Mouse (Mus musculus) liver, embryonic 11.5 days (tissue): ENCODE results near the gene Olfr1181. TPM values are rescaled to one million over a fixed set of nuclear protein-coding genes. Genes with fewer than 3 reads are reported as not detected.
"Not testable (repeated sequence)": the region's sequence is repeated elsewhere in the genome, so short reads cannot be mapped to it uniquely, and the experiment has no call there.

Source experiments
- ATAC-seq: fragments of 200-750 bp; cut with Nextera tagmentation; replicated peaks from 2 replicates; pipeline ENCODE4 v1.8.0; 2017; ENCODE audit warnings: moderate number of reproducible peaks, mild to moderate bottlenecking, moderate TSS enrichment, moderate library complexity; ENCODE audit not compliant: low FRiP score
- DNase-seq: peaks from one replicate; pipeline ENCODE4 v3.0.0-alpha.2; 2017; ENCODE audit warnings: low spot score
- H3K27ac ChIP-seq: fragments of 300-500 bp; sonication (generic); 2 replicates; pipeline ENCODE4 v1.5.1; 2014; ENCODE audit warnings: mild to moderate bottlenecking, low read depth, low read length, control low read depth
- H3K27me3 ChIP-seq: fragments of 300-500 bp; sonication (generic); replicated peaks from 2 replicates; pipeline ENCODE4 v1.6.1; 2014; ENCODE audit warnings: low read length, mixed read lengths; ENCODE audit not compliant: control insufficient read depth, insufficient read depth
- H3K36me3 ChIP-seq: fragments of 300-500 bp; sonication (generic); 2 replicates; pipeline ENCODE4 v1.6.1; 2014; ENCODE audit warnings: mild to moderate bottlenecking, low read length, moderate library complexity, mixed read lengths; ENCODE audit not compliant: control insufficient read depth, insufficient read depth
- H3K4me1 ChIP-seq: fragments of 300-500 bp; sonication (generic); replicated peaks from 2 replicates; pipeline ENCODE4 v1.6.1; 2014; ENCODE audit warnings: low read length, mixed read lengths; ENCODE audit not compliant: control insufficient read depth, insufficient read depth
- H3K4me2 ChIP-seq: fragments of 300-500 bp; sonication (generic); 2 replicates; pipeline ENCODE4 v1.6.1; 2014; ENCODE audit warnings: mild to moderate bottlenecking, control low read depth, moderate library complexity
- H3K4me3 ChIP-seq: fragments of 300-500 bp; sonication (generic); 2 replicates; pipeline ENCODE4 v1.5.1; 2014; ENCODE audit warnings: low read depth, low read length, control low read depth
- H3K9ac ChIP-seq: fragments of 300-500 bp; sonication (generic); 2 replicates; pipeline ENCODE4 v1.6.1; 2014; ENCODE audit warnings: low read depth, low read length, control low read depth
- H3K9me3 ChIP-seq: fragments of 300-500 bp; sonication (generic); 2 replicates; pipeline ENCODE4 v1.6.1; 2016; ENCODE audit warnings: low read length, inconsistent platforms, mixed read lengths; ENCODE audit not compliant: control insufficient read depth
- WGBS: fragments of 180-500 bp; shearing (Covaris S2); extraction: QIAGEN DNeasy Blood & Tissue Kit; methylation state at CpG from one replicate; pipeline ENCODE4 v1.1.7; 2014; 5-methylcytosine and 5-hydroxymethylcytosine counted together
- polyA plus RNA-seq: library from polyadenylated mRNA; unstranded; fragments of >200 nt; fragmentation: Nextera tagmentation; extraction: Ambion mirVana; gene quantifications from 2 replicates; pipeline ENCODE4 v1.2.1, GENCODE M21; 2014

The Olfr1181 gene
- polyA plus RNA-seq: not detected in 2 replicates

- ATAC-seq (no peak), DNase-seq (no peak)
- no peaks in the 10 kb centered on the region for H3K36me3 ChIP-seq
- H3K4me1 ChIP-seq: no peaks in the 10 kb centered on the region
- no peak within 1 kb of the TSS for H3K27ac ChIP-seq
- no peaks in the 10 kb centered on the region for H3K27me3 ChIP-seq
- H3K4me2 ChIP-seq: no peak within 1 kb of the TSS
- H3K9me3 ChIP-seq: no peaks in the 10 kb centered on the region
- WGBS: 76% methylated on average over 1 of the region's 1 CpGs
- H3K4me3 ChIP-seq: no peak within 1 kb of the TSS
- no peak within 1 kb of the TSS for H3K9ac ChIP-seq
Observed at GRCm38 (mm10) chr2:88426071-88426470, at the start of gene Olfr1181. Gene Olfr1181, minus strand, starts transcription at chr2:88426171.

- not testable (repeated sequence) for H3K4me3 ChIP-seq, H3K9ac ChIP-seq, DNase-seq, H3K9me3 ChIP-seq, H3K27me3 ChIP-seq, H3K27ac ChIP-seq, H3K36me3 ChIP-seq, ATAC-seq, H3K4me2 ChIP-seq, H3K4me1 ChIP-seq
- WGBS: 93% methylated on average over 1 of the region's 1 CpGs
Observed at GRCm38 (mm10) chr2:88454567-88454966, 28.6 kb upstream of the Olfr1181 start, which contains the start of gene Olfr1183. Gene Olfr1183, plus strand, starts transcription at chr2:88454867.

- 92% methylated on average over 1 of the region's 1 CpGs for WGBS
- Histone ChIP-seq H3K4me3 (no peak within 1 kb of the TSS), H3K4me2 (no peak within 1 kb of the TSS)
Observed at GRCm38 (mm10) chr2:88449031-88449430, 23.1 kb upstream of the Olfr1181 start, which contains the start of gene Gm13757. Gene Gm13757, minus strand, starts transcription at chr2:88449131.

GRCm38 (mm10) chr2:88419051-88419450, 6.9 kb downstream of the Olfr1181 start, which contains the start of gene Olfr1180:
Gene Olfr1180, minus strand, starts transcription at chr2:88419151.
- ATAC-seq: no peak
- no peaks in the 10 kb centered on the region for H3K4me1 ChIP-seq
- no peak for DNase-seq

More at GRCm38 (mm10) chr2:88449031-88449430, 23.1 kb upstream of the Olfr1181 start, which contains the start of gene Gm13757:
- Histone ChIP-seq H3K27me3 (no peaks in the 10 kb centered on the region), H3K27ac (no peak within 1 kb of the TSS), H3K4me1 (no peaks in the 10 kb centered on the region), H3K36me3 (no peaks in the 10 kb centered on the region), H3K9me3 (no peaks in the 10 kb centered on the region), H3K9ac (no peak within 1 kb of the TSS)
- ATAC-seq (no peak), DNase-seq (no peak)

DNA sequence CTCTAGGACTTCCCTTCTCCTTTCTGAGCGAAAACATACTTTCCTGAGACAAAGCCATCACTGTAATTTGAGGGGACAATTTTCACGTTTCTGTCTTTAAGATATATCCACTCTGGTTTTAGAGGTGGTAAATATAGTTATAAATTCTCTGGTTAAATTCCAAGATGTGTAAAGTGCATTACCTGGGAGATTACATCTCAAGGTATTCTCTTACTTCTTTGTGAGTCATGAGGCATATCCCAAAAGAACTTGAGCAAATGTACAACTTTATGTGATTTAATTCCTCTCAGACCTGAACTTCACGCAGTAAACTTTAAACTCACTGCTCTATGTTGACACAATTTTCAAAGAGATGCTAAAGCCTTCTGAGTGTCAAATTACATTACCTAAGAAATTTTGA, 19.6 kb downstream of the Olfr1181 start, which contains the start of gene Olfr1179:
Gene Olfr1179, minus strand, starts transcription at position 101 of the 400 bp plus-strand sequence.
- DNase-seq (no peak), ATAC-seq (no peak)
- 82% methylated on average over 3 of the region's 3 CpGs for WGBS
- Histone ChIP-seq H3K4me2 (no peak within 1 kb of the TSS), H3K4me3 (no peak within 1 kb of the TSS), H3K9me3 (no peaks in the 10 kb centered on the region), H3K4me1 (no peaks in the 10 kb centered on the region), H3K9ac (no peak within 1 kb of the TSS), H3K36me3 (no peaks in the 10 kb centered on the region), H3K27ac (no peak within 1 kb of the TSS), H3K27me3 (no peaks in the 10 kb centered on the region)

More at GRCm38 (mm10) chr2:88419051-88419450, 6.9 kb downstream of the Olfr1181 start, which contains the start of gene Olfr1180:
- Histone ChIP-seq H3K4me3 (no peak within 1 kb of the TSS), H3K36me3 (no peaks in the 10 kb centered on the region), H3K27me3 (no peaks in the 10 kb centered on the region), H3K9me3 (no peaks in the 10 kb centered on the region), H3K4me2 (no peak within 1 kb of the TSS), H3K9ac (no peak within 1 kb of the TSS), H3K27ac (no peak within 1 kb of the TSS)
- WGBS: 75% methylated on average over 2 of the region's 2 CpGs

GRCm38 (mm10) chr2:88386762-88387161, 39.2 kb downstream of the Olfr1181 start, which contains the start of gene Olfr1178:
Gene Olfr1178, plus strand, starts transcription at chr2:88387062.
- H3K9ac ChIP-seq: no peak within 1 kb of the TSS
- no peak within 1 kb of the TSS for H3K4me3 ChIP-seq
- DNase-seq (no peak), ATAC-seq (no peak)
- no peak within 1 kb of the TSS for H3K27ac ChIP-seq
- H3K4me2 ChIP-seq: no peak within 1 kb of the TSS
- WGBS: 80% methylated on average over 1 of the region's 1 CpGs
- H3K4me1 ChIP-seq: no peaks in the 10 kb centered on the region
- H3K27me3 ChIP-seq: no peaks in the 10 kb centered on the region
- no peaks in the 10 kb centered on the region for H3K9me3 ChIP-seq
- no peaks in the 10 kb centered on the region for H3K36me3 ChIP-seq

Other genes with a start within 250 kb of the Olfr1181 start
- gene Olfr1168, start 244.3 kb downstream of the Olfr1181 start, polyA plus RNA-seq: not detected in 2 replicates
- gene Olfr1170, start 197.8 kb downstream of the Olfr1181 start, polyA plus RNA-seq: not detected in 2 replicates
- not detected in 2 replicates for gene Olfr1173, start 146.3 kb downstream of the Olfr1181 start, polyA plus RNA-seq
- gene Olfr1174-ps, start 111.0 kb downstream of the Olfr1181 start, polyA plus RNA-seq: not detected in 2 replicates
- gene Olfr1175-ps, start 99.0 kb downstream of the Olfr1181 start, polyA plus RNA-seq: not detected in 2 replicates
- gene Olfr1176, start 89.5 kb downstream of the Olfr1181 start, polyA plus RNA-seq: not detected in 2 replicates
- not detected in 2 replicates for gene Olfr1177-ps, start 79.7 kb downstream of the Olfr1181 start, polyA plus RNA-seq
- gene Olfr1178, start 39.1 kb downstream of the Olfr1181 start, polyA plus RNA-seq: not detected in 2 replicates
- gene Olfr1179, start 19.7 kb downstream of the Olfr1181 start, polyA plus RNA-seq: not detected in 2 replicates
- not detected in 2 replicates for gene Olfr1180, start 7.0 kb downstream of the Olfr1181 start, polyA plus RNA-seq
- not detected in 2 replicates for gene Gm13757, start 23.0 kb upstream of the Olfr1181 start, polyA plus RNA-seq
- not detected in 2 replicates for gene Olfr1183, start 28.7 kb upstream of the Olfr1181 start, polyA plus RNA-seq
- not detected in 2 replicates for gene Olfr1184, start 57.4 kb upstream of the Olfr1181 start, polyA plus RNA-seq
- gene Olfr1185-ps1, start 67.1 kb upstream of the Olfr1181 start, polyA plus RNA-seq: not detected in 2 replicates
- not detected in 2 replicates for gene Olfr1186, start 92.4 kb upstream of the Olfr1181 start, polyA plus RNA-seq
- not detected in 2 replicates for gene Olfr1188, start 130.8 kb upstream of the Olfr1181 start, polyA plus RNA-seq
- not detected in 2 replicates for gene Olfr1189, start 160.3 kb upstream of the Olfr1181 start, polyA plus RNA-seq
- not detected in 2 replicates for gene Olfr1191-ps1, start 214.4 kb upstream of the Olfr1181 start, polyA plus RNA-seq
- not detected in 2 replicates for gene Olfr1192-ps1, start 222.3 kb upstream of the Olfr1181 start, polyA plus RNA-seq
- not detected in 2 replicates for gene Olfr1193, start 249.5 kb upstream of the Olfr1181 start, polyA plus RNA-seq